Mouse (Mus musculus): ENCODE data around the gene Slc44a1. TPM values are rescaled to one million over a fixed set of nuclear protein-coding genes. Genes with fewer than 3 reads are reported as not detected.

The Slc44a1 gene
- polyA plus RNA-seq, 1 experiment from 2014 or later = 11.2 TPM

- Histone ChIP-seq H3K4me3 (no peak overlapping the region), H3K36me3 (peaks cover 6% of the 10 kb centered on the region; the same call in 1 of the 2 replicates), H3K27ac (replicated peaks) (no peak overlapping the region), H3K9me3 (no peaks in the 10 kb centered on the region), H3K4me1 (replicated peaks) (no peaks in the 10 kb centered on the region), H3K9ac (no peak overlapping the region), H3K4me2 (no peak overlapping the region), H3K27me3 (no peaks in the 10 kb centered on the region)
- ATAC-seq (ENCODE audit: low FRiP score, low read depth) = no peak
- WGBS = 83% methylated on average over 1 of the region's 1 CpGs
Measured at GRCm38 (mm10) chr4:53567065-53567464, 126.9 kb downstream of the Slc44a1 start.

- no peaks in the 10 kb centered on the region for H3K36me3 ChIP-seq
- WGBS = 88% methylated on average over 2 of the region's 2 CpGs
- no peaks in the 10 kb centered on the region for H3K27me3 ChIP-seq
- no peak for ATAC-seq (ENCODE audit: low FRiP score, low read depth)
- no peak overlapping the region for H3K4me2 ChIP-seq
- no peak overlapping the region for H3K9ac ChIP-seq
- H3K9me3 ChIP-seq = no peaks in the 10 kb centered on the region
- H3K4me3 ChIP-seq = no peak overlapping the region
- no peaks in the 10 kb centered on the region for H3K4me1 ChIP-seq (replicated peaks)
- H3K27ac ChIP-seq (replicated peaks) = no peak overlapping the region
Measured at GRCm38 (mm10) chr4:53575558-53575957, 135.3 kb downstream of the Slc44a1 start.

- H3K36me3 ChIP-seq = no peaks in the 10 kb centered on the region
- H3K27ac ChIP-seq (replicated peaks) = no peak overlapping the region
- no peaks in the 10 kb centered on the region for H3K27me3 ChIP-seq
- H3K9ac ChIP-seq = no peak overlapping the region
- no peaks in the 10 kb centered on the region for H3K9me3 ChIP-seq
- H3K4me2 ChIP-seq = no peak overlapping the region
- no peak overlapping the region for H3K4me3 ChIP-seq
- H3K4me1 ChIP-seq (replicated peaks) = peaks cover 3% of the 10 kb centered on the region; the same call in 1 of the 2 replicates
- no peak for ATAC-seq (ENCODE audit: low FRiP score, low read depth)
Measured at GRCm38 (mm10) chr4:53587676-53588075, 147.5 kb downstream of the Slc44a1 start.

GRCm38 (mm10) chr4:53588936-53589335 is 148.7 kb downstream of the Slc44a1 start:
- WGBS = 65% methylated on average over 1 of the region's 1 CpGs
- H3K4me2 ChIP-seq = no peak overlapping the region
- no peak overlapping the region for H3K9ac ChIP-seq
- H3K4me3 ChIP-seq = no peak overlapping the region
- no peak overlapping the region for H3K27ac ChIP-seq (replicated peaks)
- no peaks in the 10 kb centered on the region for H3K9me3 ChIP-seq
- ATAC-seq (ENCODE audit: low FRiP score, low read depth) = no peak
- H3K27me3 ChIP-seq = no peaks in the 10 kb centered on the region
- H3K4me1 ChIP-seq (replicated peaks) = peaks cover 4% of the 10 kb centered on the region; the same call in 1 of the 2 replicates
- H3K36me3 ChIP-seq = no peaks in the 10 kb centered on the region

GRCm38 (mm10) chr4:53589466-53589865 is 149.3 kb downstream of the Slc44a1 start:
- Histone ChIP-seq H3K9me3 (no peaks in the 10 kb centered on the region), H3K27me3 (no peaks in the 10 kb centered on the region), H3K9ac (no peak overlapping the region), H3K27ac (replicated peaks) (no peak overlapping the region), H3K4me1 (replicated peaks) (peaks cover 6% of the 10 kb centered on the region; the same call in 1 of the 2 replicates), H3K4me2 (no peak overlapping the region), H3K36me3 (no peaks in the 10 kb centered on the region), H3K4me3 (no peak overlapping the region)
- ATAC-seq (ENCODE audit: low FRiP score, low read depth) = no peak
- WGBS = 80% methylated on average over 4 of the region's 4 CpGs

GRCm38 (mm10) chr4:53590163-53590562 is 149.9 kb downstream of the Slc44a1 start:
- peaks cover 6% of the 10 kb centered on the region; the same call in 1 of the 2 replicates for H3K4me1 ChIP-seq (replicated peaks)
- no peak overlapping the region for H3K9ac ChIP-seq
- no peak for ATAC-seq (ENCODE audit: low FRiP score, low read depth)
- H3K36me3 ChIP-seq = no peaks in the 10 kb centered on the region
- H3K27me3 ChIP-seq = no peaks in the 10 kb centered on the region
- WGBS = 78% methylated on average over 4 of the region's 4 CpGs
- H3K4me2 ChIP-seq = no peak overlapping the region
- H3K27ac ChIP-seq (replicated peaks) = no peak overlapping the region
- H3K9me3 ChIP-seq = no peaks in the 10 kb centered on the region
- no peak overlapping the region for H3K4me3 ChIP-seq

- no peaks in the 10 kb centered on the region for H3K27me3 ChIP-seq
- no peaks in the 10 kb centered on the region for H3K9me3 ChIP-seq
- H3K4me1 ChIP-seq (replicated peaks) = peaks cover 6% of the 10 kb centered on the region; the same call in 1 of the 2 replicates
- 91% methylated on average over 7 of the region's 7 CpGs for WGBS
- ATAC-seq (ENCODE audit: low FRiP score, low read depth) = no peak
- H3K4me2 ChIP-seq = no peak overlapping the region
- no peak overlapping the region for H3K9ac ChIP-seq
- no peak overlapping the region for H3K4me3 ChIP-seq
- H3K27ac ChIP-seq (replicated peaks) = no peak overlapping the region
- H3K36me3 ChIP-seq = no peaks in the 10 kb centered on the region
Measured at GRCm38 (mm10) chr4:53590691-53591447, 150.7 kb downstream of the Slc44a1 start.

- H3K9me3 ChIP-seq = no peaks in the 10 kb centered on the region
- WGBS = 72% methylated on average over 11 of the region's 11 CpGs
- H3K27ac ChIP-seq (replicated peaks) = no peak overlapping the region
- no peaks in the 10 kb centered on the region for H3K36me3 ChIP-seq
- no peaks in the 10 kb centered on the region for H3K27me3 ChIP-seq
- no peak for ATAC-seq (ENCODE audit: low FRiP score, low read depth)
- peaks cover 6% of the 10 kb centered on the region; the same call in 1 of the 2 replicates for H3K4me1 ChIP-seq (replicated peaks)
- no peak overlapping the region for H3K9ac ChIP-seq
- no peak overlapping the region for H3K4me3 ChIP-seq
- no peak overlapping the region for H3K4me2 ChIP-seq
Measured at GRCm38 (mm10) chr4:53591536-53591935, 151.3 kb downstream of the Slc44a1 start.

GRCm38 (mm10) chr4:53591941-53592340 is 151.7 kb downstream of the Slc44a1 start:
- Histone ChIP-seq H3K9ac (no peak overlapping the region), H3K4me1 (replicated peaks) (peaks cover 6% of the 10 kb centered on the region; the same call in 1 of the 2 replicates), H3K4me3 (no peak overlapping the region), H3K4me2 (no peak overlapping the region), H3K27ac (replicated peaks) (no peak overlapping the region), H3K27me3 (no peaks in the 10 kb centered on the region), H3K9me3 (no peaks in the 10 kb centered on the region), H3K36me3 (no peaks in the 10 kb centered on the region)
- 53% methylated on average over 8 of the region's 8 CpGs for WGBS
- ATAC-seq (ENCODE audit: low FRiP score, low read depth) = no peak

- no peaks in the 10 kb centered on the region for H3K36me3 ChIP-seq
- H3K9ac ChIP-seq = no peak overlapping the region
- no peaks in the 10 kb centered on the region for H3K9me3 ChIP-seq
- 74% methylated on average over 9 of the region's 9 CpGs for WGBS
- ATAC-seq (ENCODE audit: low FRiP score, low read depth) = no peak
- H3K4me1 ChIP-seq (replicated peaks) = peaks cover 6% of the 10 kb centered on the region; the same call in 1 of the 2 replicates
- no peak overlapping the region for H3K4me3 ChIP-seq
- no peaks in the 10 kb centered on the region for H3K27me3 ChIP-seq
- no peak overlapping the region for H3K27ac ChIP-seq (replicated peaks)
- H3K4me2 ChIP-seq = no peak overlapping the region
Measured at GRCm38 (mm10) chr4:53592386-53592785, 152.2 kb downstream of the Slc44a1 start.

GRCm38 (mm10) chr4:53594204-53594603 is 154.0 kb downstream of the Slc44a1 start:
- Histone ChIP-seq H3K36me3 (no peaks in the 10 kb centered on the region), H3K4me3 (no peak overlapping the region), H3K4me1 (replicated peaks) (peaks cover 6% of the 10 kb centered on the region; the same call in 1 of the 2 replicates), H3K4me2 (no peak overlapping the region), H3K9ac (no peak overlapping the region), H3K9me3 (no peaks in the 10 kb centered on the region), H3K27me3 (no peaks in the 10 kb centered on the region), H3K27ac (replicated peaks) (no peak overlapping the region)
- ATAC-seq (ENCODE audit: low FRiP score, low read depth) = no peak
- 35% methylated on average over 4 of the region's 4 CpGs for WGBS

- H3K9ac ChIP-seq = no peak overlapping the region
- peaks cover 6% of the 10 kb centered on the region; the same call in 1 of the 2 replicates for H3K4me1 ChIP-seq (replicated peaks)
- ATAC-seq (ENCODE audit: low FRiP score, low read depth) = no peak; the same call in 1 of the 2 replicates
- H3K4me2 ChIP-seq = no peak overlapping the region
- no peak overlapping the region for H3K27ac ChIP-seq (replicated peaks)
- 78% methylated on average over 12 of the region's 12 CpGs for WGBS
- no peaks in the 10 kb centered on the region for H3K9me3 ChIP-seq
- H3K36me3 ChIP-seq = no peaks in the 10 kb centered on the region
- H3K27me3 ChIP-seq = no peaks in the 10 kb centered on the region
- no peak overlapping the region for H3K4me3 ChIP-seq
Measured at GRCm38 (mm10) chr4:53595246-53596062, 155.2 kb downstream of the Slc44a1 start.

Measured in hindbrain, embryonic 15.5 days (tissue).